Mouse (Mus musculus): ENCODE results near the gene Pip5k1b.

Gene Pip5k1b

GRCm38 (mm10) chr19:24469216-24469615, 86.5 kb downstream of the Pip5k1b start:
- no peak for DNase-seq

- no peak for DNase-seq
Measured at GRCm38 (mm10) chr19:24468616-24469015, 87.1 kb downstream of the Pip5k1b start.

GRCm38 (mm10) chr19:24463011-24463410, 92.7 kb downstream of the Pip5k1b start:
- DNase-seq = no peak

GRCm38 (mm10) chr19:24456591-24457231, 99.0 kb downstream of the Pip5k1b start:
- DNase-seq = no peak

DNA sequence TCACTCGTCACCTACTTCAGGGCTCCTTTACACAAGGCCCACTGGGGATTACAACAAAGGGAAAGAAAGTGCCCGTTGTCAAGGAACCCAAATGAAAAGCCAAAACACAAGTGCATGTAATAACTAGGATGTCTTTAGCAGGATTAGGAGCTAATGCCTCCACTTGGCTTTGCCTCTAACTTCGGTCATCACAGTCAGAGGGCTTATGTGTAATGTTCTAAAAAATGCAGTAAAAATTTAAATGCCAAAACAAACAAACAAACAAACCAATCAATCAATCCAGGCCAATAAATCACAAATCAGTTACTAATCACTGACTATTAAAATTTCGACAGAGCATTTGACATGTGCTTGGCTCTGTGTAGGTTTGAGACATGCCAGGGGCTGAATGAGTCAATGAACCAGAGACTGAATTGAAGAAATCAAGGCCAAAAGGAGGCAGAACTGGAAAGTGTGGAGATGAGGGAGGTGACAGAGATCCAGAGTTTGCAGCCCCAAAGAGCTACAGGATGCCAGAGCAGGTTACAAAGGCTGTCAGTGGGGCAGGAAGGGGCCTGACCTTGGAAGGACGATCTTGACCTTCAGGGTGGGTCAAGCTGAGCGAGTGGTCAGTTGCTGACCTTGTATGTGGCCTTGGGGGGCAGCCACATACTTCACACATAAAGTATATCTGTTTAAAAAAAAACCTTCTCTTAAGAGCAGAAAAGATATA, 100.3 kb downstream of the Pip5k1b start:
- DNase-seq = no peak

- DNase-seq = no peak
Measured at GRCm38 (mm10) chr19:24454451-24454850, 101.2 kb downstream of the Pip5k1b start.

- no peak for DNase-seq
Measured at GRCm38 (mm10) chr19:24453379-24453778, 102.3 kb downstream of the Pip5k1b start.

GRCm38 (mm10) chr19:24452441-24452898, 103.2 kb downstream of the Pip5k1b start:
- DNase-seq = no peak

DNA sequence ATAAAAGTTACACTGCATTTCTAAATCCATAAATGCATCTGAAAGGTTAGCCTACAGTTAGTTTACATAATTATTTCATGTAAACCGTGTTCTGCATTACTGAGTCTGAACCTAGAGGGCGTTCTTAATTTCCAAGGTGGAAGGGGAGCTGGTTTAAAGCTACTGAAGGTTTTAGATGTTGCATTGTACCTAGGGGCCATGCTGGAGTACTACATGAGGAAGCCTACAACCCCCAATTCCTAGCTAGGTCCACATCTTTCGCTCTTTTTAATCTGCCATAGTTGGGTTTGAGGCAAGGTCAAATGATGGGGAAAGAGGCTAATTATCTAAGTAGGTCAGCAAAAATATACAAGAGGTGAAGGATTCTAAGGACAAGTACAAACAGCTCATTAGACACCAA, 104.0 kb downstream of the Pip5k1b start:
- no peak for DNase-seq

DNA sequence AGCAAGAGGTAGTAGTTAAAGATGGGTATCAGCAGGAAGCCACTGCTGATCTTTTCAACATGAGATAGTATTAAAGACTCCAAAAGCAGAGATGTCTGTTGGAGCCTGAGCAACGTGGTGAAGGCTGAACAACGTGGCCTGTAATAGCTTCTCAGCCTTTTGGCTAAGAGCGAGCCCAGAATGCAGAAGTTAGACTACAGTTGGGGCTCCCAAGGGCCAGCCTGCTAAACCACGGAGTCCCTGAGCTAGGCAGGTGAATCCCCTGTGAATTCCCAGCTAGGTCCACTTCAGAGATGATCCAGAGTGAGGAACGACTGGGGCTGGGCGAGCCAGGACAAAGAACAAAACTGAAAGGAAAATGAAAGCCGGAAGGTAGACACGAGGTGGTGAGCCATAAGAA, 104.9 kb downstream of the Pip5k1b start:
- no peak for DNase-seq

GRCm38 (mm10) chr19:24444322-24444721, 111.3 kb downstream of the Pip5k1b start:
- no peak for DNase-seq

DNA sequence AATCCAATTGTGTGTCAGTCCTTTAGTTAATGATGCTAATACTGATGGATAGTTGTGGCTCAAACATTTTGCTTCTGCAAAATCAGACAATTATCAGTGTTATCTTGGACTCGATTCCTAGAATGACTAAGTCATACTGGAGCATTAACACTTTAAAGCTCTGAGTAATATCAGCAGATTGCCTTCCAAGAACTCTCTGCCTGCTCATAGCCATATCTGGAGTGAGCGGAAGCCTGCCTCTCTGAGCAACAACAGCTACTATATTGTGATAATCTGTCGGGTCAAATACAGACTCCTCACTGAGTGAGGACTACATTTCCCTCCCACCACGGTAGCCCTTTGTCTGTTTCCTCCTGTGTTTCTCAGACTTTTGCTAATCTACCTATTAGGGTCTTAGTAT, 116.0 kb downstream of the Pip5k1b start:
- no peak for DNase-seq

DNA sequence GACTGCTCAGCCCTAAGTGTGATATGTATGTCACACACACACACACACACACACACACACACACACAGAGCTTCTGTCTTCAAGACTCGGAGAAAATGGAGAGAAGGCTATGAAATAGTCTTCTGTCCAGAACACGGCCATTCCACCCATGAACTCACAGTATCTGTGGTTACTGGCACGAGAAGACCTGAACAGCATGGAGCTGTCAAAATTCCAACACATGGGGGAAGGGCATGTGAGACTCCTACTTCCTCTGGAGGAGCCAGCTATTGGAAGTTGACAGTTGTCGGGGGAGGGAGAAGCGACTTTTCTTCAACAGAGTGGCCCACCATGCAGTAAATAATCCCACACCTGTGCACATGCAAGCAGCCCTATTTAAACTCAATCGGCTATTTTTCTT, 121.4 kb downstream of the Pip5k1b start:
- no peak for DNase-seq

DNA sequence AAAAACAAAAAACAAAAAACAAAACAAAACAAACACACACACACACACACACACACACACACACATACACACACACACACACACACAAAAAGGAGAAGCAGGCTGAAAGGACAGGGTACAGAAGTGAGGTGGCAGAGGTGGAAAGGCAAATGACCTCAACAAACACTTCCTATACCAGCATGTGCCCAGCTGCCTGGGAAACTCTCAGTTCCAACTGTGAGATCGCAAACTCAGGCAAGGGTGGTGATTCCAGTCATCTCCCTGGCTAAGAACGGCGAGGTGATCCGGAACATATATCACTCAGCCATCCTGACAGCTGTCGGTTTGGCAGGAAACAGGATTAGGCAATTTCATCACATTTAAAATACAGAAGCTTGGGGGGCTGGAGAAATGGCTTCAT, 123.2 kb downstream of the Pip5k1b start:
- DNase-seq = no peak

DNA sequence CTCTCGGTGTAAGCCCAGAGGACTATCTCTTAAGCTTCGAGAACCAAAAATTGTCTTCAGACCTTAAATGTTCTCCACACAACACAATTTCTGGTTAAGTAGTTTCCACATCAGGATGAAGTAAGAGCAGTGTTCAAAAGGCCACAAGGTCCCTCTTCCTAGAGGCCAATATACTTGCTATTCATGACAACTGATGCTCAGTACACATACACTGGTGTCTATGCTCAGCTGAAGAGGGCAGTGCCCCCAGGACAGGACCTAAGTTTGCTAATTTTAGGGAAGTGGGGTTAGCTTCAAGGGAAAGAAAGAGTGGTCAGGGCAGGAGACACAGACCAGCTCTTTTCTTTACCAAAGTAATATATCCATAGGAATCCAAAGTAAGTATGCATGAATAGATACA, 124.3 kb downstream of the Pip5k1b start:
- no peak for DNase-seq

DNA sequence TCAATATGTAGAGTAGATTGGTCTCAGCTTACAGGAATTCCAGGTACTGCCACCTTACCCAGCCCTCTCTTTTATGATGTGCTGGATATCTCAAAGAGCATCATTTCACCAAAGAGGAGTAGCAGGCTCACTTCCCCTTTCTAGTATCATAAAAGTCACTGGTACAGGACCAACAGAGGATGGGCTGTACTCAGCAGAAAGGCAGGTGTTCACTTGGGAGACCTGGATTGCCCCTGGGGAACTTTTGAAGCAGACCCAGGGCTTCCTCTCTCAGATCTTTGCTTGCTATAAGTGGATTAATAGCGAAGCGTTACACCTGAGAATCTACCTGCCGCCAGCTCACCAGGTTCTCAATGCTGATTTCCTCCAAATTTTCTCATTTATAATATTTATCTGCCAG, 127.7 kb downstream of the Pip5k1b start:
- DNase-seq = no peak

DNA sequence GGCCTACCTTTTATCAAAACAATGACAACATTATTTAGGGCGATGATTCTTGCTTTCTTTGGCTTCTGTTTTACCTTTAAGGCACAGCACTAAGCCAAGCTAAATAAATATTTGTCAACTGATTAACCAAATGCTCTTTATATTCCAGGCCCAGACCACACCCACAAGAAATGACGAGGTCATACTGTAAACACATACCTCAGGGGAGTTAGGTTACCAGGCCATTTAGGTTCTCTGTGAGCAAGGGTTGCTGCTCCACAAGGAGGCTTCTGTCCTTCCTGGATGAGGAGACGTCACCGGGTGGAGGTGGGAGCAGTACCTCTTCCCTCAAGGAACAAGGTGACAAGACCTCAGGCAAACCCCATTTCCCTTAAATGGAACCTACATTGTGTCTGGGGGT, 128.4 kb downstream of the Pip5k1b start:
- no peak for DNase-seq

DNA sequence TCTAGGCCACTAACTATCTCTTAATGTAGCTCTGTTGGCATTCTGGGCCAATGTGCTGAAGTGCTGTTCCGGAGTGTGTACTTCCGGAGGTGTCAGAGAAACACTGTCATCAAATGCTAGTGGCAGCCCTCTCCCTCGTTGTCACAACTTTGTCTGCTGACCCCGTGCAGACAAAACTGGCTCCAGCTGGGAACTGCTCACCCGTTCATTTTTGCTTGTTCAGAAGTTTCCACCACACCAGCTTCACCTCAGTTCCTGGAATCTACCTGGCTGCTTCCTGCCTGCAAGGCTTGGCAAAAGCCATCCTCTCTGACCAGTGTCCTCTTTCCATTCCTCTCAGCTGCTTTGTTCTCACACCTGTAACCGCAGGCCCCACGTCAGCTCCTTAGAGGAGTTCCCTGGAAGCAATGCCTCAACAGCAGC, 128.9 kb downstream of the Pip5k1b start:
- DNase-seq = peak; percentile 3

- DNase-seq = no peak
Measured at GRCm38 (mm10) chr19:24418030-24418429, 137.6 kb downstream of the Pip5k1b start.

- DNase-seq = no peak
Measured at GRCm38 (mm10) chr19:24417659-24418004, 138.0 kb downstream of the Pip5k1b start.

- no peak for DNase-seq
Measured at GRCm38 (mm10) chr19:24416975-24417658, 138.6 kb downstream of the Pip5k1b start.

GRCm38 (mm10) chr19:24415778-24416621, 139.7 kb downstream of the Pip5k1b start:
- DNase-seq = no peak
